Mouse (Mus musculus) C2C12 (cell line): Measurements from ENCODE around the gene Map10.

Experiments
- CEBPB ChIP-seq: IDR thresholded peaks from one replicate; pipeline ENCODE4 v1.6.1; 2011; ENCODE audit warnings: low read depth, mild to moderate bottlenecking, control low read depth, moderate library complexity
- CTCF ChIP-seq: IDR thresholded peaks from one replicate; pipeline ENCODE4 v1.5.1; 2011; ENCODE audit not compliant: control insufficient read depth, insufficient read depth, insufficient read length
- FOSL1 ChIP-seq: IDR thresholded peaks from one replicate; pipeline ENCODE4 v1.8.0; 2011; ENCODE audit warnings: mild to moderate bottlenecking, low read length; ENCODE audit not compliant: poor library complexity, insufficient read depth, severe bottlenecking
- MAX ChIP-seq: IDR thresholded peaks from one replicate; pipeline ENCODE4 v1.6.1; 2011; ENCODE audit warnings: mild to moderate bottlenecking, control low read depth
- MYOG ChIP-seq: IDR thresholded peaks from one replicate; pipeline ENCODE4 v1.6.1; 2011; ENCODE audit not compliant: control insufficient read depth, insufficient read length; ENCODE audit errors: extremely low read depth
- USF1 ChIP-seq: IDR thresholded peaks from one replicate; pipeline ENCODE4 v1.6.1; 2011; ENCODE audit warnings: low read depth, mild to moderate bottlenecking, control low read depth, moderate library complexity

- TF ChIP-seq CTCF (no peak), USF1 (no peak), MAX (no peak), FOSL1 (no peak), MYOG (no peak), CEBPB (no peak)
Measured at GRCm38 (mm10) chr8:125658926-125659325, 10.7 kb upstream of the Map10 start.
